Mouse (Mus musculus) limb, embryonic 14.5 days (tissue): ENCODE measurements at regions not wholly inside any gene's neighbourhood (a gene's known extent, or its start where the extent isn't known, plus 50 kb on each side); places are given as distances from the start of the nearest gene placed in this dataset.

Source experiments
- ATAC-seq: fragments of 200-750 bp; cut with Nextera tagmentation; 2 replicates; pipeline ENCODE4 v1.8.0; 2017; ENCODE audit warnings: low read depth, moderate number of reproducible peaks, moderate TSS enrichment; ENCODE audit not compliant: low FRiP score
- DNase-seq: peaks from one replicate; pipeline ENCODE4 v3.0.0-alpha.2; 2015; ENCODE audit warnings: low spot score
- H3K27ac ChIP-seq: fragments of 300-500 bp; sonication (generic); replicated peaks from 2 replicates; pipeline ENCODE4 v1.5.1; 2014; ENCODE audit warnings: low read depth, mild to moderate bottlenecking, low read length, moderate library complexity, mixed read lengths
- H3K27me3 ChIP-seq: fragments of 300-500 bp; sonication (generic); 2 replicates; pipeline ENCODE4 v1.6.1; 2014; ENCODE audit warnings: low read length, mixed read lengths; ENCODE audit not compliant: control insufficient read depth, insufficient read depth
- H3K36me3 ChIP-seq: fragments of 300-500 bp; sonication (generic); 2 replicates; pipeline ENCODE4 v1.6.1; 2014; ENCODE audit warnings: mild to moderate bottlenecking, low read length, moderate library complexity, mixed read lengths; ENCODE audit not compliant: control insufficient read depth, insufficient read depth
- H3K4me1 ChIP-seq: fragments of 300-500 bp; sonication (generic); 2 replicates; pipeline ENCODE4 v1.6.1; 2014; ENCODE audit warnings: antibody characterized with exemption, low read length, mixed read lengths; ENCODE audit not compliant: control insufficient read depth, insufficient read depth
- H3K4me2 ChIP-seq: fragments of 300-500 bp; sonication (generic); replicated peaks from 2 replicates; pipeline ENCODE4 v1.6.1; 2014; ENCODE audit warnings: low read depth, mild to moderate bottlenecking, low read length, moderate library complexity; ENCODE audit not compliant: severe bottlenecking
- H3K4me3 ChIP-seq: fragments of 300-500 bp; sonication (generic); replicated peaks from 2 replicates; pipeline ENCODE4 v1.5.1; 2014; ENCODE audit warnings: low read length
- H3K9ac ChIP-seq: fragments of 300-500 bp; sonication (generic); 2 replicates; pipeline ENCODE4 v1.6.1; 2014; ENCODE audit warnings: mild to moderate bottlenecking, low read depth, low read length, moderate library complexity; ENCODE audit not compliant: severe bottlenecking
- H3K9me3 ChIP-seq: fragments of 300-500 bp; sonication (generic); 2 replicates; pipeline ENCODE4 v1.6.1; 2016; ENCODE audit warnings: low read length; ENCODE audit not compliant: control insufficient read depth
- POLR2A ChIP-seq: fragments of 200-500 bp; IDR thresholded peaks from 2 replicates; pipeline ENCODE4 v1.8.0; 2012; ENCODE audit warnings: inconsistent platforms, mild to moderate bottlenecking, moderate library complexity, borderline replicate concordance; ENCODE audit not compliant: insufficient read depth, insufficient read length; ENCODE audit errors: extremely low read depth
- WGBS: fragments of 180-500 bp; shearing (Covaris S2); extraction: QIAGEN DNeasy Blood & Tissue Kit; methylation state at CpG from one replicate; pipeline ENCODE4 v1.1.7; 2014; 5-methylcytosine and 5-hydroxymethylcytosine counted together

- peak; percentile 31 for DNase-seq
These were observed 114.4 kb upstream of the Pkn2 start for GRCm38 (mm10) chr3:142995981-142996743.

GRCm38 (mm10) chr3:142984547-142984946, 102.7 kb upstream of the Pkn2 start:
- Histone ChIP-seq H3K36me3 (no peaks in the 10 kb centered on the region), H3K4me2 (no peak overlapping the region), H3K4me1 (no peaks in the 10 kb centered on the region), H3K9me3 (no peaks in the 10 kb centered on the region), H3K9ac (no peak overlapping the region), H3K27me3 (no peaks in the 10 kb centered on the region), H3K4me3 (no peak overlapping the region), H3K27ac (no peak overlapping the region)
- no peak for DNase-seq
- no peak for TF ChIP-seq POLR2A
- ATAC-seq, result no peak
- WGBS, result 89% methylated on average over 5 of the region's 5 CpGs

More at GRCm38 (mm10) chr3:142995981-142996743, 114.4 kb upstream of the Pkn2 start:
- no peak overlapping the region for H3K4me2 ChIP-seq
- H3K9ac ChIP-seq, result no peak overlapping the region
- H3K36me3 ChIP-seq, result no peaks in the 10 kb centered on the region
- ATAC-seq, result no peak
- H3K27ac ChIP-seq, result no peak overlapping the region
- 58% methylated on average over 3 of the region's 3 CpGs for WGBS
- H3K27me3 ChIP-seq, result no peaks in the 10 kb centered on the region
- no peak overlapping the region for H3K4me3 ChIP-seq
- H3K4me1 ChIP-seq, result no peaks in the 10 kb centered on the region
- no peak for TF ChIP-seq POLR2A
- H3K9me3 ChIP-seq, result no peaks in the 10 kb centered on the region

- Histone ChIP-seq H3K27ac (no peak overlapping the region), H3K36me3 (no peaks in the 10 kb centered on the region), H3K4me1 (0 out of 2 replicates have a peak, but pooled peaks cover 2% of the 10 kb centered on the region), H3K27me3 (no peaks in the 10 kb centered on the region), H3K4me2 (no peak overlapping the region), H3K9me3 (no peaks in the 10 kb centered on the region), H3K4me3 (no peak overlapping the region), H3K9ac (no peak overlapping the region)
- no peak for DNase-seq
- no peak for ATAC-seq
- TF ChIP-seq POLR2A, result no peak
- 70% methylated on average over 3 of the region's 3 CpGs for WGBS
These were observed 99.4 kb upstream of the Pkn2 start for GRCm38 (mm10) chr3:142981221-142981620.

DNA sequence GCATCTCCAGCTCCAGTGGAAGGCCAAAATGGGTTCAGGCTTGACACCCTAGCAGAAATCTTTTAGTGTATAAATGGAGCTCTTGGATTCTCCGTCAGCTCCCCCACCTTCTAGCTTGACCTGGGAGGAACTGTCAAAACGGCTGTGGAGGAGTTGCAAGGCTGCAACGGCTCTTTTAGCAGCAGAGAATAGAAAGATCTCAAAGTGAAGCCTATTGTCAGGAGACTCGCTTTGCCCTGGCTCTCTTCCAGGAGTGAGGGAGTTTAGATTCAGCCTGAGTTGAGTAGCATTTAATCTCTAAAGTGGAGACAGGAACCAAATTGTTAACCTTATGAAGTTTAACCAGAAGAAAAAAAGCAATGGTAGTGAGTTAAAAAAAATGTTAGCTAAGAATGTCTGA, 97.4 kb upstream of the Pkn2 start:
- no peaks in the 10 kb centered on the region for H3K9me3 ChIP-seq
- ATAC-seq (no peak), DNase-seq (no peak)
- H3K9ac ChIP-seq, result no peak overlapping the region
- H3K27ac ChIP-seq, result no peak overlapping the region
- 40% methylated on average over 4 of the region's 4 CpGs for WGBS
- H3K4me2 ChIP-seq, result no peak overlapping the region
- H3K4me1 ChIP-seq, result 0 out of 2 replicates have a peak, but pooled peaks cover 2% of the 10 kb centered on the region
- H3K27me3 ChIP-seq, result no peaks in the 10 kb centered on the region
- no peak for TF ChIP-seq POLR2A
- no peaks in the 10 kb centered on the region for H3K36me3 ChIP-seq
- no peak overlapping the region for H3K4me3 ChIP-seq

GRCm38 (mm10) chr3:142976519-142977394, 95.0 kb upstream of the Pkn2 start:
- 86% methylated on average over 7 of the region's 7 CpGs for WGBS
- Histone ChIP-seq H3K4me1 (0 out of 2 replicates have a peak, but pooled peaks cover 2% of the 10 kb centered on the region), H3K4me2 (no peak overlapping the region), H3K27ac (no peak overlapping the region), H3K9ac (no peak overlapping the region), H3K9me3 (no peaks in the 10 kb centered on the region), H3K27me3 (no peaks in the 10 kb centered on the region), H3K36me3 (no peaks in the 10 kb centered on the region), H3K4me3 (no peak overlapping the region)
- DNase-seq (no peak), ATAC-seq (no peak)
- no peak for TF ChIP-seq POLR2A
